Mouse (Mus musculus) left cerebral cortex, adult 2 months (tissue): ENCODE results near the gene Rap2c. TPM values are rescaled to one million over a fixed set of nuclear protein-coding genes. Genes with fewer than 3 reads are reported as not detected.

Experiments used
- DNase-seq, 2 experiments: peaks; one replicate each; pipeline ENCODE4 v3.0.0; 2021 to 2022; ENCODE audit warnings: low spot score in 2 of 2, mixed read lengths in 1 of 2; ENCODE audit errors: extremely low spot score in 1 of 2
- H3K27ac ChIP-seq: fragments of 200-600 bp; 2 replicates; pipeline ENCODE4 v1.8.1; 2022
- H3K4me3 ChIP-seq: fragments of 200-600 bp; 2 replicates; pipeline ENCODE4 v1.8.1; 2022
- CTCF ChIP-seq: fragments of 200-600 bp; IDR thresholded peaks from 2 replicates; pipeline ENCODE4 v1.8.1; 2022; ENCODE audit warnings: antibody characterized with exemption, mild to moderate bottlenecking, moderate library complexity
- intact Hi-C: fragments of 180-260 bp; cut with DNase I; formaldehyde crosslinking; loops from one replicate; pipeline ENCODE4 v1.15.1; 2025
- total RNA-seq, 2 experiments: library from RNA; stranded (reverse); gene quantifications; 2 replicates each; pipeline ENCODE4 v1.2.3; 2021

Rap2c gene
- total RNA-seq, 2 experiments from 2014 or later = 27.0 to 28.7 TPM

DNA sequence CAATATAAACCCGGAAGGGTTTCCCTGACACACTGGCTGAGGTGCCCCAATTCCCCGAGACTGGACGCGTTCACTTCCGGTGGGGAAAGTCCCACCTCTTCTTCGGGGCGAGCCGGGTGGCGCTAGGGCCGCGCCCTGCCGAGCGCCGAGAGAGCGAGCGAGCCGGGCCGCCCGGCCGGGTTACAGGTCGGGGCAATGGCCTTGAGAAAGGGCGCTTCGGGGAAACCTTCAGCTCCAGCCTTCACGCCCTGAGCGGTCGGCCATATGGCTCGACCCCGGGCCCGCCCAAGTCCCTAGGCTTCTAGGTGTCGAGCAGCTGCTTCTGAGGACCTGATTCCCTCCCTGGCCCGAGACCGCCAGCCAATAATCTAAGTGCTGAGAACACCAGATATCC, 965 bp upstream of the Rap2c start:
- Histone ChIP-seq H3K4me3 (peak overlapping the region; percentile 61), H3K27ac (peak overlapping the region; percentile 80)
- TF ChIP-seq CTCF = no peak
- DNase-seq = peak; percentile 62 to 66
- intact Hi-C loops = no loop called here

DNA sequence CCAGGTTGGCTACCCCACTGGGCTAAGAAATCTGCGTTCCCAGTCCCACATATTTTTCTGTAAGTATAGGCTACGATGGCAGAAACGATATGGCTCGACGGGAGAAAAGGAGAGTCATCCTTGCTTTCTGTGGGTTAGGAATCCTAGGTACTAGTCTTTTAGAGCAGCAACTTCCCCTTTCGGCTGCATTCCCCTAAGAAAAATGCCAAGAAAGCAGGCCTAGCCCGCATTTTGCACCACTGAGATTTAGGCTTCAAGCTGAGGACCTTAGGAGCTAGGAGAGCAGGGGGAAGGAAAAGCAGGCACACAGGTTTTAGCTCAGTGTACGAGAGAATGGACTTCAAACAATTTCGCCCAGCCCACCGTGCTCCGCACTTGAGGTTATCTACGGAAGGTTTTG, 892 bp downstream of the Rap2c start:
- DNase-seq = no peak
- intact Hi-C loops = no loop called here
- no peak overlapping the region for H3K27ac ChIP-seq
- TF ChIP-seq CTCF = no peak
- H3K4me3 ChIP-seq = peak overlapping the region; percentile 61

DNA sequence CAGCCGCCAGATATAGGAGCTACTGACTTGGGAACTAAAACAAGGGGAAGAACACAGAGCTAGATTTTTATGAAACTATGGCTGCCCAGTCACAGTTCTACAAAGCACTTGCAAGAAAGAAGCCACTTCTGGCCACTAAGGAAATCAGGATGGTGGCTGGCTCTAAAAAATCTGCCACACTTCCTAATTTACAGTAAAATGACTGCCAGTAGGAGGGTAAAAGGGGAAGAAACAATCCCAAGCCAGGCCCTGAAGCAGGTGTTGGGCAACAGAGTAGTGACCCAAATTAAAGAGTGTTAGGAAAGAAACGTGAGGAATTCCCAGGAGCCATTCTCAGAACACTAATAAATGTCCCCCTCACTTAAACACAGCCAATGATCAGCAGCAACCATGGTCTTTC, 5.5 kb downstream of the Rap2c start:
- intact Hi-C loops = no loop called here
- no peak overlapping the region for H3K4me3 ChIP-seq
- no peak overlapping the region for H3K27ac ChIP-seq
- no peak for TF ChIP-seq CTCF
- DNase-seq = no peak

DNA sequence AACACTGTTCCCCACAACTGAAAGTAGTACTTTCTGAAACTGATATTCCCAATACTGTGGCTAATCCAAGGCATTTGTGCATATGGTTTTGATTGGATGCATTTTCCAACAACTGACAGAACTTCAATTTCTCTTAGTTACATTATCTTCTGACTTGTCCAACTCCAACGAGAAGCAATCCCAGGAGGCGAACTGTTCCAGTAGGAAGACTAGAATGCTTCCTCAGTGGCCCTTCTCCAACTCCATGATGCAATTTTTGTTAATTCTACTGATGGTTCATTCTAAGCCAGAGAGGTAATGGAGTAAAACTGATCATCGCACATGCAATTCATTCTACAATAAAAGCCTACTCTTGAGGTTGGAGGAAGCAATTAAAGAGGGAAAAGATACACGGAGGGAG, 7.5 kb downstream of the Rap2c start:
- no peak for TF ChIP-seq CTCF
- DNase-seq = no peak
- no peak overlapping the region for H3K27ac ChIP-seq
- H3K4me3 ChIP-seq = no peak overlapping the region
- intact Hi-C loops = no loop called here

DNA sequence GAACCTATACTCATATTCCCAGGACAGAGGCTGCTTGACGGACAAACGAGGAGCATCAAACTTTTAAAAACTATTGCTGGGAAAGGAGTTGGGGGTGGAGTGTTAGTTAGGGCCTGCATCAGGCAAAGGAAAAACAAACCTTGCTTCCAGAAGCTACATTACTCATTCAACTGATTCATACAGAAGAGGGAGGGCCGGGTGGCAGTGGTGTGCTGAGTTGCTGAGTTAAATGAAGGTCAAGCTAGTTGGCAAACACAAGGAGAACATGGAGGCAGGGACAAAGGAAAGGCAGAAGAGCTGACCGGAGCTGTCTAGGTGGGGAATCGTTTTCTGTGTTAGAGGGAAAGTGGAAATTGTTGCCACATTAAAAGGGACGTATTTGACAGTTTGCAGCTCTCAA, 17.0 kb downstream of the Rap2c start:
- intact Hi-C loops = no loop called here
- no peak for TF ChIP-seq CTCF
- no peak overlapping the region for H3K4me3 ChIP-seq
- DNase-seq = no peak
- H3K27ac ChIP-seq = no peak overlapping the region

DNA sequence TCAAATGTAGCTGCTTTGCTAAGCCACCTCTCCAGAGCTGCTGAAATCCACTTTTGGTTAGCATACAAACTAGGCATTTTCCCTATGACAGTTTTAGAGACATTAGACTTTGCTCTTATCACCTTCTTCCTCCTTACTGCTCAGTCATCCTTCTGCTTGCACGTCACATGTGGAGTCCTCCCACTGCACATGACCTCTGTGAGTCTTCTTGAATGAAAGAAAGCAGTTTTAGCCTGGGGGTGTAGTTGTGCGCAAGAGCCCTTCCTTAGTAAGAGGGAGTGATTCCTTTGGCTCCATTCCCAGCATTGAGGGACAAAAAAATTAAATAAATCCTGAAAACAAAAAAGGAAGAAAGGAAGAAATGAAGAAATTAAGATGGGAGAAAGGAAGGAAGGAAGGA, 22.5 kb downstream of the Rap2c start:
- no peak for DNase-seq
- TF ChIP-seq CTCF = no peak
- no peak overlapping the region for H3K4me3 ChIP-seq
- intact Hi-C loops = no loop called here
- no peak overlapping the region for H3K27ac ChIP-seq

DNA sequence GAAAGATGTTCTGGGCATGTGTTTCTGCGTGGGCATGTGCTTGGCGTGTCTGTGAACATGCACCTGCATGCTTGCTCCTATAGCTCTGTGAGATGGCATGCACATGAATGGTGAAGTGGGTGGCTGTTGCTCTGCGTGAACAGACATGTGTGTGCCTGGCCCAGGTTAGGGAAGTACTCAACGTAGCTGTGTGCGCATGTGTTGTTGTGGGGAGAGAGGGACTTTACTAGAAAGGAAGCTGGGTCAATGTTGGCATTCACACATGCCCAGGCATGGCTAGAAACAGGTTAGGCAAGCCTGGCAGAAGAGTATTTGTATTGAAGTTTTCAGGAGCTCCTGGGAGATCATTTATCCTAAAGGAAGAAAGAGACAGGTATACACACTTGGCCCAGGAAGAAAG, 26.5 kb downstream of the Rap2c start:
- DNase-seq = no peak
- Histone ChIP-seq H3K27ac (no peak overlapping the region), H3K4me3 (no peak overlapping the region)
- TF ChIP-seq CTCF = no peak
- intact Hi-C loops = no loop called here

DNA sequence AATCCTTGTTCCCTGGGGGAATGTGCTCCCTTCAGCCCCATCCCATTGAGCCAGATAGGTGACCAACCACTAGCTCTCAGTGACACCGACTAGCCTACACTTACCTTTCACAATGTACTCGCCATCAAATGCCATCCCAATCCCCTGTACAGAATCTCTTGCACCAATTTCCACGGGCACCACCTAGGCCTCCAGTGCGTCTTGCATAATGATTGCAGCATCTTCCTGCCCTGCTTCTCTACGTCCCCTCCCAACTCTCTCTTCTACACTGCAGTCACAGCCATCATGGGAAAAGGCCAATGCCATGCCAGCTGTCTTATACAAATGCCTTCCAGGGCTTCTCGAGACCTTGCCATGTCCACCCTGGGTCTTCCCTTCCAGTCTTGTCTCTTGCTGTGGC, 27.9 kb downstream of the Rap2c start:
- H3K4me3 ChIP-seq = no peak overlapping the region
- intact Hi-C loops = no loop called here
- TF ChIP-seq CTCF = no peak
- DNase-seq = no peak
- H3K27ac ChIP-seq = no peak overlapping the region

DNA sequence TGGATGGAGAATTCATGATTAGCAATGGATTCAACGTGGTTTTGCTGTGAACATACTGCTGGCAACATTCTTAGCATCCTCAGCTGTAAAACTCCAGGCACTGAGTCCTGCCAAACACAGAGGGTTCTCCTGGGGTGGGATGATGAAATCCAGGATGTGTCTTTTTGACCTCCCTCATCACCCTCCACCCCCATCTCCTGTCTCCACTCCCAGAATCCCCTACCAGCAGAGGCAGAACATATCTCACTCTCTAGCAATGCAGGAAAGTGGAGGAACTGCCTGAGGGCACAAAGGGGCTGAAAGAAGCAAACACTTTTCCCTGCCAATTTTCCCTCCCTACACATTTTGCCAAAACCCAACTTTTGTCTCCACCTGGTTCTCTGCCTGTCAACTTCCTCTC, 29.2 kb downstream of the Rap2c start:
- Histone ChIP-seq H3K4me3 (no peak overlapping the region), H3K27ac (no peak overlapping the region)
- no peak for TF ChIP-seq CTCF
- intact Hi-C loops = no loop called here
- DNase-seq = no peak

DNA sequence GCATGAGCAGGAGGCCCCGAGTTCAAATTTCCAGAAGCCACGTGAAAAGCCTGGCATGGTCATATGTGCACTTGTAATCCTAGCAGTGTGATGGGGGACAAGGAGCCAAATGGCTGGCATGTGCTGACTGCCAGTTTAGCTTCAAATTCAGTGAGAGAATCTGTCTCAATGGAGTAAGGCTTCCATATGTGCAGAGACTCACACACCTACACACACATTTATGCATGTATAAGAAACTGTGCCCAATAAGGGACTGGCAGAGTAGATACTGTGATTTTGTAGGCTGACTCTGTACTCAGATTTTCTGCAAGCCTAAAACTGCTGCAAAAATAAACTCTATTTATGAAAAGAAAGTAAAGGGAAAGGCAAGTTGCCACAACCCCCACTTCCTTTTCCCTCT, 39.4 kb downstream of the Rap2c start:
- Histone ChIP-seq H3K4me3 (no peak overlapping the region), H3K27ac (no peak overlapping the region)
- intact Hi-C loops = no loop called here
- DNase-seq = no peak
- no peak for TF ChIP-seq CTCF

DNA sequence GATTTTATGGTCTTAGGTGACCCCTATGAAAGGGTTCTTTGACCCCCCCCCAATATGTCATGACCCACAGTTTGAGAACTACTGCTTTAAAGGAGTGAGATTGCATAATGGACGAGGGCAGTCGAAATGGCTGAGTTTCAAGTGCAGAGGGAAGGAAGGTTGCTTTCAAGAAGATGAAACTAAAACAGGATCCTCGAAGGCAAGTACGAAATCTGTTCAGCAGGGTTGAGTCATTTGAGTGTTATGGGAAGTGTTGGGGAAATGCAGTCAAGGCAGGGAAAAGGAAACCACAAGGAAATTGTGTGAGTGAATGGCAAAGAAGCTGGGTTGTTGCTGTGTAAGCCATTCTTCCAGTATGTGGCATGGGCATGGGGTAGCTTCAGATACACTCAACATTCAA, 45.7 kb downstream of the Rap2c start:
- Histone ChIP-seq H3K4me3 (no peak overlapping the region), H3K27ac (no peak overlapping the region)
- no peak for TF ChIP-seq CTCF
- intact Hi-C loops = no loop called here
- DNase-seq = no peak

DNA sequence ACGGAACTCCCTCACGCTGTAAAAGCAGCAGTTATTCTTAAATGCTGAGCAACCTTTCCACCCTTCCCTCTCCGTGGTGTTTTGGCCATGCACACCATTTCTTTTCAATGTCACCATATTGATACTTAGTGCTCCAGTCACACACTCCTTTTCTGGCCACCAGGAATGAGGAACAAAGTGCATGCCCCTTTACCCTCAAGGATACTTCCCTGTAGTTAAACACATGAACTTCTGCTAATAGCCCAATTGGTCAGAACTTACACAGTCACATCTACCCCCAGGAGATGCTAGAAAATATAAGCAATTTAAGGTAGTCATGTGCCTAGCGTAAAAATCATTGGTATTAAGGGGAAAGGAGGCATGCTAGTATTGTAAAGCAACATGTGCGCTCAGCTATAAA, 47.9 kb downstream of the Rap2c start:
- H3K27ac ChIP-seq = no peak overlapping the region
- no peak for TF ChIP-seq CTCF
- DNase-seq = no peak
- no peak overlapping the region for H3K4me3 ChIP-seq
- intact Hi-C loops = no loop called here

DNA sequence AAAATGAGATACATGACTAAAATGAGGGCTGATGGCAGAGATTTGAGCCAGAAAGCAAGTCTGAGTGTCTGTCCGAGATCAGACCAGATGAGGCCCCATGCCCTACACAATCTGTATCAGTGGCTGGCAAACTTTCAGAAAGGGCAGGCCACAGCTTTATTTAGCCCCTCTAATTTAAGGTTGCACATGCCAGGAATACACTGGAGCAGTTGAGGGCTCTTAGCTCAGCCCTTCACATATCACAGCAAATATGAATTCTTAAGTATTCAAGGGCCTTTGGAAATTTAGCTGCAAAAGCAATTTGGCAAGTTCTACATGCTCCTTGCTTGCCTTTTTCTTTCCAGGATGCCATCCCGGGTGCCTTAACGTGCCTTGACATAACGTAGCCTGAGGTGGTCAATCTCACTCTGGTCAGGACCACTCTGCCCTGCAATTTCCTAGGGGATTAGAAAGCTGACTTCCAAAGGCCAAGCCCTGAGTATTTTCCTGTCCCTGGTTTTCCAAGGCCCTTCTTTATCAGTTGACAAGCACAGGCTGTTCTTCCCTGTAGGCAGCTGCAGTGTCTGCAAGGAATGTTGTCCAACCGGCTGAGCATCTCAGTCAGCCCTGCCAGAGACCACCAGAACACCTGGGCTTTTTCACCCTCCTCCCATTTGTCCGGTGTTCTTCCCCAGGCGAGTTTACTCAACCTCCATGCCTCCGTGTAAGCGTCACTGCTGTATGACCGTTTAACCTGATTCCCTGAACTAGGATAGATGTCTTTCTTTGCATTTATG, 49.5 kb downstream of the Rap2c start:
- Histone ChIP-seq H3K27ac (no peak overlapping the region), H3K4me3 (no peak overlapping the region)
- no peak for DNase-seq
- no peak for TF ChIP-seq CTCF
- intact Hi-C loops = no loop called here
